Mouse (Mus musculus) megakaryocyte, embryonic 14.5 days (primary cell): ENCODE data around the gene Stk16. TPM values are rescaled to one million over a fixed set of nuclear protein-coding genes. Genes with fewer than 3 reads are reported as not detected.
A peak's percentile ranks its signal among the peaks of the same experiment; 100 is the strongest.

ENCODE experiments used
- H3K27me3 ChIP-seq: replicated peaks from 2 replicates; pipeline ENCODE3; 2012; ENCODE audit warnings: inconsistent platforms
- H3K36me3 ChIP-seq: replicated peaks from 2 replicates; pipeline ENCODE3; 2012; ENCODE audit warnings: low read length, inconsistent platforms, mixed read lengths
- H3K4me1 ChIP-seq: 2 replicates; pipeline ENCODE4 v1.6.1; 2012; ENCODE audit warnings: inconsistent platforms
- H3K4me3 ChIP-seq: replicated peaks from 2 replicates; pipeline ENCODE3; 2012; ENCODE audit warnings: moderate library complexity, mild to moderate bottlenecking, inconsistent platforms
- H3K9me3 ChIP-seq: 2 replicates; pipeline ENCODE4 v1.6.1; 2012; ENCODE audit warnings: inconsistent platforms
- FLI1 ChIP-seq: IDR thresholded peaks from 2 replicates; pipeline ENCODE4 v1.6.1; 2012; ENCODE audit warnings: low read length, inconsistent platforms, mixed read lengths
- GATA1 ChIP-seq: IDR thresholded peaks from 3 replicates; pipeline ENCODE4 v1.6.1; 2012; ENCODE audit warnings: mixed read lengths, low read length, inconsistent platforms, borderline replicate concordance
- polyA plus RNA-seq: library from polyadenylated mRNA; stranded (reverse); fragments of >175 nt; gene quantifications from 2 replicates; pipeline ENCODE4 v1.2.3, GENCODE M21; 2012; ENCODE audit warnings: low replicate concordance; ENCODE audit not compliant: insufficient read depth

Gene Stk16
- polyA plus RNA-seq, 1 experiment, result 195 TPM

DNA sequence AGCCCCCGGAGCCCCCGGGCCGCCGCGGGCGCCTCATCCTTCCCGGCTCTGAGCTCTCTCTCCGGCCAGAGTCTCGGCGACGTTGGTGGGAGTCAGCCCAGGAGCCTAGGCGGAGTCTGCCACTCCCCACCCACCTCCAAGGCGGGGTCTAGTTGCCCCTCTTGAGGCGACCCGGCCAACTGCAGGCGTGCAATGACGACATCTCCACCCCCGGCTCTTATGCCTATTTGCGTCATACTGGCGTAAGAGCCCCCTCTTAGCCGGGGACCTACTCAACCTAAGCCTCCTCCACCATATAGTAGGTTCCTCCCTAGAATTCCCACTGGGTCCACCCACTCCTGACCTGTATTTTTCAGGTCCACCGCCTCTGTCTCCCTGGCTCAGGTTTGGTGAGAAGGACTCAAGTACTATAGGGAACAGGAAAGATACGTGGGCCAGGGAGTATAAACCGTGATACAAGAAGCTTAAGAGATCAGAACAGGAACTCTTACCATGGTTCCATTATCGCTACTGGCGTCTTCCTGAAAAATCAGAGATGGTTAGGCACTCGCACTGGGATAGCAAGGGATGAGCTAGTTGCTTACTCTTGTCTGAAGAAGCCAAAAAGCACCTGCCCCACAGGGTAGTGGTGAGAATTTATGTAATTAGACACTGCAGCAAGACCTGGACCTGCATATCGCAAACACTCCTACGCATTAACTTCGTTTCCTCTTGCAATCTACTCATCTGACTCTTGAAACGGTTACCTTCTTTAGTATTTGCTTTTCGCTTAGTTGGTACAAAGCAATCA is 53.6 kb downstream of the Stk16 start, which contains the start of gene Ptprn:
Gene Ptprn, minus strand, starts transcription at position 412 of the 790 bp plus-strand sequence.
- peaks cover 29% of the 10 kb centered on the region for H3K4me1 ChIP-seq
- H3K36me3 ChIP-seq, result no peaks in the 10 kb centered on the region
- H3K9me3 ChIP-seq, result no peaks in the 10 kb centered on the region
- H3K27me3 ChIP-seq, result peaks cover 52% of the 10 kb centered on the region
- no peak for TF ChIP-seq GATA1
- no peak for TF ChIP-seq FLI1
- H3K4me3 ChIP-seq, result peak within 1 kb of the TSS; percentile 90

Other genes with a start within 250 kb of the Stk16 start
- 0.66 TPM in 1 of 2 replicates, not detected in the other for gene Nhej1, start 85.6 kb upstream of the Stk16 start, polyA plus RNA-seq
- gene Slc23a3, start 76.9 kb upstream of the Stk16 start, polyA plus RNA-seq, result not detected in 2 replicates
- 34.3 and 35.1 TPM in 2 replicates for gene Cnppd1, start 68.1 kb upstream of the Stk16 start, polyA plus RNA-seq
- 42.4 and 48.9 TPM in 2 replicates for gene Retreg2, start 68.1 kb upstream of the Stk16 start, polyA plus RNA-seq
- gene Zfand2b, start 42.2 kb upstream of the Stk16 start, polyA plus RNA-seq, result 20.4 and 28.1 TPM in 2 replicates
- 6.4 and 12.6 TPM in 2 replicates for gene Abcb6, start 30.4 kb upstream of the Stk16 start, polyA plus RNA-seq
- 0.68 and 8.0 TPM in 2 replicates for gene Ankzf1, start 18.7 kb upstream of the Stk16 start, polyA plus RNA-seq
- 58.1 and 99.4 TPM in 2 replicates for gene Atg9a, start 18.6 kb upstream of the Stk16 start, polyA plus RNA-seq
- 0.47 and 1.1 TPM in 2 replicates for gene Glb1l, start within 50 bp of the Stk16 start, polyA plus RNA-seq
- 283 and 585 TPM in 2 replicates for gene Tuba4a, start 9.0 kb downstream of the Stk16 start, polyA plus RNA-seq
- not detected in 2 replicates for gene A630095N17Rik, start 21.3 kb downstream of the Stk16 start, polyA plus RNA-seq
- 97.0 and 100 TPM in 2 replicates for gene Dnajb2, start 25.6 kb downstream of the Stk16 start, polyA plus RNA-seq
- 12.4 and 22.6 TPM in 2 replicates for gene Ptprn, start 53.7 kb downstream of the Stk16 start, polyA plus RNA-seq
- gene Resp18, start 67.6 kb downstream of the Stk16 start, polyA plus RNA-seq, result 0.26 TPM in 1 of 2 replicates, not detected in the other
- gene Dnpep, start 107.2 kb downstream of the Stk16 start, polyA plus RNA-seq, result 165 and 178 TPM in 2 replicates
- gene Des, start 149.5 kb downstream of the Stk16 start, polyA plus RNA-seq, result 0.11 TPM in 1 of 2 replicates, not detected in the other
- gene Speg, start 164.5 kb downstream of the Stk16 start, polyA plus RNA-seq, result 48.7 TPM in 1 of 2 replicates, not detected in the other
- gene Gmppa, start 225.1 kb downstream of the Stk16 start, polyA plus RNA-seq, result 234 and 693 TPM in 2 replicates
- 0.13 TPM in 1 of 2 replicates, not detected in the other for gene Asic4, start 239.6 kb downstream of the Stk16 start, polyA plus RNA-seq